Mouse (Mus musculus): ENCODE results near the gene Triml1.

Triml1 gene

GRCm38 (mm10) chr8:43141386-43141785, at the start of gene Triml1:
TSS of gene Triml1 (minus strand) at chr8:43141486.
- no peak for DNase-seq (ENCODE audit: low spot score)

- no peak for DNase-seq (ENCODE audit: low spot score)
Observed at GRCm38 (mm10) chr8:43182281-43182680, 41.0 kb upstream of the Triml1 start.

- DNase-seq (ENCODE audit: low spot score), result no peak
Observed at GRCm38 (mm10) chr8:43180054-43180690, 38.9 kb upstream of the Triml1 start, which contains the start of gene Triml2. TSS of gene Triml2 (plus strand) at chr8:43180541.

GRCm38 (mm10) chr8:43179189-43179588, 37.9 kb upstream of the Triml1 start:
- no peak for DNase-seq (ENCODE audit: low spot score)

- DNase-seq (ENCODE audit: low spot score), result no peak
Observed at GRCm38 (mm10) chr8:43178263-43178662, 37.0 kb upstream of the Triml1 start.

- DNase-seq (ENCODE audit: low spot score), result no peak
Observed at GRCm38 (mm10) chr8:43176766-43177486, 35.6 kb upstream of the Triml1 start.

GRCm38 (mm10) chr8:43169249-43169755, 28.0 kb upstream of the Triml1 start:
- DNase-seq (ENCODE audit: low spot score), result no peak

- DNase-seq (ENCODE audit: low spot score), result no peak
Observed at GRCm38 (mm10) chr8:43168083-43168482, 26.8 kb upstream of the Triml1 start.

GRCm38 (mm10) chr8:43164453-43164852, 23.2 kb upstream of the Triml1 start:
- no peak for DNase-seq (ENCODE audit: low spot score)

GRCm38 (mm10) chr8:43163255-43163654, 22.0 kb upstream of the Triml1 start:
- no peak for DNase-seq (ENCODE audit: low spot score)

GRCm38 (mm10) chr8:43149307-43149706, 8.0 kb upstream of the Triml1 start:
- DNase-seq (ENCODE audit: low spot score), result no peak

GRCm38 (mm10) chr8:43111205-43111827, 30.0 kb downstream of the Triml1 start:
- no peak for DNase-seq (ENCODE audit: low spot score)

Measured in spleen, adult 12 weeks (tissue).